Mouse (Mus musculus) ES-Bruce4 (cell line): ENCODE data around the gene Cda. TPM values are rescaled to one million over a fixed set of nuclear protein-coding genes. Genes with fewer than 3 reads are reported as not detected.

ENCODE experiments used
- H3K27ac ChIP-seq: 2 replicates; pipeline ENCODE4 v1.5.1; 2012; ENCODE audit warnings: low read length, inconsistent platforms; ENCODE audit not compliant: insufficient read depth
- H3K27me3 ChIP-seq: 2 replicates; pipeline ENCODE4 v1.6.1; 2012; ENCODE audit warnings: mild to moderate bottlenecking, low read length, inconsistent platforms; ENCODE audit not compliant: control insufficient read depth, poor library complexity, insufficient read depth, severe bottlenecking
- H3K36me3 ChIP-seq: 2 replicates; pipeline ENCODE4 v1.6.1; 2012; ENCODE audit warnings: inconsistent platforms, mild to moderate bottlenecking, low read length, moderate library complexity; ENCODE audit not compliant: control insufficient read depth, poor library complexity, insufficient read depth, severe bottlenecking
- H3K4me1 ChIP-seq: one replicate; pipeline ENCODE4 v1.8.1; 2011; ENCODE audit warnings: low read length; ENCODE audit not compliant: control insufficient read depth, insufficient read depth
- H3K4me3 ChIP-seq: 2 replicates; pipeline ENCODE4 v1.5.1; 2011; ENCODE audit warnings: low read depth, mild to moderate bottlenecking, low read length
- H3K9ac ChIP-seq: 2 replicates; pipeline ENCODE4 v1.6.1; 2012; ENCODE audit warnings: low read depth, mild to moderate bottlenecking, inconsistent platforms; ENCODE audit not compliant: poor library complexity, severe bottlenecking
- H3K9me3 ChIP-seq: replicated peaks from 2 replicates; pipeline ENCODE4 v1.6.1; 2012; ENCODE audit warnings: mild to moderate bottlenecking, low read length, inconsistent platforms; ENCODE audit not compliant: control insufficient read depth, poor library complexity, insufficient read depth, severe bottlenecking
- CTCF ChIP-seq: IDR thresholded peaks from one replicate; pipeline ENCODE4 v1.8.1; 2011; ENCODE audit warnings: low read depth, low read length
- EP300 ChIP-seq: IDR thresholded peaks from 2 replicates; pipeline ENCODE4 v1.6.1; 2011; ENCODE audit warnings: low read depth, low read length; ENCODE audit not compliant: insufficient read depth
- POLR2A ChIP-seq: IDR thresholded peaks from one replicate; pipeline ENCODE4 v1.8.1; 2011; ENCODE audit warnings: low read length; ENCODE audit not compliant: insufficient read depth
- polyA plus RNA-seq: library from polyadenylated mRNA; stranded (reverse); fragments of >200 nt; gene quantifications from 2 replicates; pipeline ENCODE4 v1.2.4, GENCODE M21; 2011; ENCODE audit warnings: low read depth; ENCODE audit not compliant: missing spikeins, insufficient read depth, insufficient read length

Cda gene
- polyA plus RNA-seq, 1 experiment: 6.8 TPM

DNA sequence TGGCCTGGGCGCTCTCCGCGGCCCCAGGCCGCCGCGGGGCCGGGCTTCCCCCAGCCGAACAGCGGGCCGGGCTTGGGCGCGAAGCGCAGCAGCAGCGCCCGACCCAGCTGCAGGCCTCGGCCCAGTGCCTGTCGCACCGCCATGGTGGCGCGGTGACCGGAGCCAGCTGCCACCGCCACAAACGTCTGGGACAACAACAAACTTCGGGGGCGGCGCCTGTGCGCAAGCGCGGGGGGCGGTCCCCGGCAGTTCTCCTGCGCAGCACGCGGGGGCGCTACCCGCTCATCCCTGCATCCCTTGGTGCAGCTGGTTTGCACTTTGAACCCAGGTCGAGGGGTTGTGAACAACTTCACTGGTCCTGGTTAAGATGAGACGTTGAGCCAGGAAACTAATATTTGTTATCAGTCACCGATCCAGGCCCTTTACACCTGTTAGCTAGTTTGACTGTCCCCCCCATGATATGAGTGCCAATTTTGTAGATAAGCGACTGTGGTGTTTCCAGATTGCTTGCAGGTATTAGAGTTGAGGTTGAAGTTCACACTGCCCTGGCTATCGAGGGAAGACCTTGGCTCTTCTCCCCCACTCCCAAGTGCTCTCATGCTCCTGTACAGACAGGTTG, 41.6 kb downstream of the Cda start, which contains the start of gene Pink1:
TSS of gene Pink1 (minus strand) at position 231 of the 619 bp plus-strand sequence.
- Histone ChIP-seq H3K9me3 (no peaks in the 10 kb centered on the region), H3K9ac (peak within 1 kb of the TSS; percentile 88), H3K27ac (peak within 1 kb of the TSS; percentile 36; the same call in 1 of the 2 replicates), H3K4me1 (peaks cover 2% of the 10 kb centered on the region), H3K36me3 (no peaks in the 10 kb centered on the region), H3K4me3 (peak within 1 kb of the TSS; percentile 58), H3K27me3 (no peaks in the 10 kb centered on the region)
- TF ChIP-seq POLR2A (no peak), EP300 (0 out of 2 replicates have a peak, but pooled peaks have one; percentile 13), CTCF (peak; percentile 82)

- H3K4me1 ChIP-seq: peaks cover 2% of the 10 kb centered on the region
- TF ChIP-seq EP300 (no peak), POLR2A (no peak), CTCF (no peak)
Measured at GRCm38 (mm10) chr4:138325466-138326076, 42.2 kb downstream of the Cda start.

GRCm38 (mm10) chr4:138324451-138324850, 43.3 kb downstream of the Cda start:
- no peak overlapping the region for H3K4me3 ChIP-seq
- H3K9ac ChIP-seq: no peak overlapping the region
- H3K4me1 ChIP-seq: peaks cover 2% of the 10 kb centered on the region
- TF ChIP-seq CTCF: no peak
- H3K9me3 ChIP-seq: no peaks in the 10 kb centered on the region; the same call in 1 of the 2 replicates
- no peaks in the 10 kb centered on the region for H3K27me3 ChIP-seq
- H3K27ac ChIP-seq: no peak overlapping the region
- H3K36me3 ChIP-seq: no peaks in the 10 kb centered on the region

More at GRCm38 (mm10) chr4:138325466-138326076, 42.2 kb downstream of the Cda start:
- Histone ChIP-seq H3K27me3 (no peaks in the 10 kb centered on the region), H3K36me3 (no peaks in the 10 kb centered on the region), H3K4me3 (peak overlapping the region; percentile 58), H3K9ac (peak overlapping the region; percentile 88), H3K27ac (peak overlapping the region; percentile 24; the same call in 1 of the 2 replicates), H3K9me3 (no peaks in the 10 kb centered on the region; the same call in 1 of the 2 replicates)

DNA sequence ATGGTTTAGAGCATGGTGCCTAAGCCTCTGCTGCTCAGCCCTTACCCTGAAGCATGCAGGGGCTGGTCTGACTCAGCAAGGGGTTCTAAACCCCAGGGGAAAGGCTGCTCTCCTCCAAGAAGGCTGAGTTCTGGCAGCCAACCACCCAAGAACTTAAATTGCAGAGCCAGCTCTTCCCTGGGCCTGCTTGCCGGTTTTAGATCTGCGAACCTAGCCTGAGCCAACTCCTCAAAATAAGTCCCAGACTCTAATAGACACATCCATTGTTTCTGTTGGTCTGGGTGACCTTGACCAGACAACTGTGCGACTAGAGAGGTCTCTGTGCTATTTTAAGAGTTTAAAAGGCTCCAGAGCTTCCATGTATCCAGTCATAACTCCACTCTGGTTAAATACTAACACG, 44.0 kb downstream of the Cda start:
- Histone ChIP-seq H3K27me3 (no peaks in the 10 kb centered on the region), H3K9me3 (no peaks in the 10 kb centered on the region; the same call in 1 of the 2 replicates), H3K27ac (peak overlapping the region; percentile 79), H3K4me1 (peaks cover 2% of the 10 kb centered on the region), H3K4me3 (no peak overlapping the region), H3K36me3 (no peaks in the 10 kb centered on the region), H3K9ac (no peak overlapping the region)
- TF ChIP-seq CTCF: no peak
- no peak for TF ChIP-seq EP300
- TF ChIP-seq POLR2A: no peak

GRCm38 (mm10) chr4:138322692-138323091, 45.1 kb downstream of the Cda start:
- no peak for TF ChIP-seq CTCF
- TF ChIP-seq POLR2A: no peak
- no peak for TF ChIP-seq EP300
- no peak overlapping the region for H3K9ac ChIP-seq
- H3K27me3 ChIP-seq: no peaks in the 10 kb centered on the region
- H3K27ac ChIP-seq: no peak overlapping the region
- no peak overlapping the region for H3K4me3 ChIP-seq
- H3K36me3 ChIP-seq: no peaks in the 10 kb centered on the region
- H3K9me3 ChIP-seq: no peaks in the 10 kb centered on the region; the same call in 1 of the 2 replicates
- peaks cover 2% of the 10 kb centered on the region for H3K4me1 ChIP-seq

GRCm38 (mm10) chr4:138321488-138321887, 46.3 kb downstream of the Cda start:
- Histone ChIP-seq H3K4me1 (peaks cover 2% of the 10 kb centered on the region), H3K27me3 (no peaks in the 10 kb centered on the region), H3K27ac (no peak overlapping the region), H3K4me3 (no peak overlapping the region), H3K9me3 (no peaks in the 10 kb centered on the region; the same call in 1 of the 2 replicates), H3K9ac (no peak overlapping the region), H3K36me3 (no peaks in the 10 kb centered on the region)
- TF ChIP-seq EP300 (no peak), POLR2A (no peak), CTCF (no peak)
